Mouse (Mus musculus) cerebellum, adult 2 months (tissue): ENCODE results near the gene Glo1. TPM values are rescaled to one million over a fixed set of nuclear protein-coding genes. Genes with fewer than 3 reads are reported as not detected.
"Not testable (repeated sequence)": the region's sequence is repeated elsewhere in the genome, so short reads cannot be mapped to it uniquely, and the experiment has no call there.

Experiments
- DNase-seq, 2 experiments: peaks; one replicate each; pipeline ENCODE4 v3.0.0; 2021
- H3K27ac ChIP-seq: fragments of 200-500 bp; 2 replicates; pipeline ENCODE4 v1.5.1; 2012; ENCODE audit warnings: low read length, control low read depth, inconsistent platforms; ENCODE audit not compliant: insufficient read depth
- H3K27me3 ChIP-seq: fragments of 200-500 bp; 2 replicates; pipeline ENCODE4 v1.6.1; 2012; ENCODE audit warnings: inconsistent platforms, mild to moderate bottlenecking, low read length, moderate library complexity; ENCODE audit not compliant: control insufficient read depth, insufficient read depth
- H3K4me1 ChIP-seq: fragments of 200-500 bp; 2 replicates; pipeline ENCODE4 v1.6.1; 2011; ENCODE audit warnings: low read length; ENCODE audit not compliant: control insufficient read depth, insufficient read depth
- H3K4me3 ChIP-seq: fragments of 200-500 bp; replicated peaks from 2 replicates; pipeline ENCODE3; 2011; ENCODE audit warnings: mild to moderate bottlenecking, low read depth, low read length, control low read depth; ENCODE audit not compliant: insufficient read depth
- CTCF ChIP-seq: fragments of 200-500 bp; IDR thresholded peaks from 2 replicates; pipeline ENCODE4 v1.5.1; 2011; ENCODE audit warnings: low read depth, mild to moderate bottlenecking, control low read depth, low read length, moderate library complexity, borderline replicate concordance; ENCODE audit not compliant: insufficient read depth
- POLR2A ChIP-seq: fragments of 200-500 bp; IDR thresholded peaks from 2 replicates; pipeline ENCODE4 v1.6.1; 2011; ENCODE audit warnings: low read length, control low read depth, borderline replicate concordance; ENCODE audit not compliant: insufficient read depth
- WGBS: fragments of 180-500 bp; shearing (Covaris S2); methylation state at CpG from one replicate; pipeline ENCODE4 v1.1.7; 2018; 5-methylcytosine and 5-hydroxymethylcytosine counted together
- polyA plus RNA-seq: library from polyadenylated mRNA; depleted of rRNA; stranded (reverse); fragments of >200 nt; gene quantifications from 2 replicates; pipeline ENCODE4 v1.2.3, GENCODE M21; 2012

Glo1 gene
- polyA plus RNA-seq, 1 experiment: 165 TPM

DNA sequence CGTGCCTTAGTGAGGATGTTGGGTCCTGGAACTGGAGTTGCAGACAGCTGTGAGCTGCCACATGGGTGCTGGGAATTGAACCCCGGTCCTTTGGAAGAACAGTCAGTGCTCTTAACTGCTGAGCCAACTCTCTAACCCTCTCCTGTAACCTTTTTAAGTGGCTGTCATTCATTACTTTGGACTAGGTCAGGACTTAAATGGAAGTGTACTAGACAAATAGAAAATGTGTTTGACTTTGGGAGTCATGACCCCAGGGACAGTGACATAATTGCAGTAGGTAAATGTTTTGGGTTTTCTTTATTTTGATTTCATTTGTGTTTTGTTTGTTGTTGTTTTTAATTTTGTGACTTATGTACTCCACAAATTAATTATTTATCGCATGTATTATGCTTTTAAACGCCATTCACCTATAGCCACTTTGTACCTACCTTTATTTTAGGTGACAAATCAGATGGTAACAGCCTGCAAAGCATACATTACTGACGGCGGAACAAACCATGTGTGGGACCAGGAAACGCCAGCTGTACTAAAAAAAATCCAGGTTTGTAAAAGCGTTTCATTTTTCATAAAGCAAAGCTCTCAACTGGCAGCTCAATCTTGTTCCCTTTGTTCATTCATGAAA lies 31.0 kb upstream of the Glo1 start:
- TF ChIP-seq POLR2A (no peak), CTCF (no peak)
- peak overlapping the region; percentile 33 for H3K4me3 ChIP-seq
- WGBS: 37% methylated on average over 8 of the region's 8 CpGs
- DNase-seq: no peak
- no peaks in the 10 kb centered on the region for H3K4me1 ChIP-seq
- no peaks in the 10 kb centered on the region for H3K27me3 ChIP-seq
- no peak overlapping the region for H3K27ac ChIP-seq

DNA sequence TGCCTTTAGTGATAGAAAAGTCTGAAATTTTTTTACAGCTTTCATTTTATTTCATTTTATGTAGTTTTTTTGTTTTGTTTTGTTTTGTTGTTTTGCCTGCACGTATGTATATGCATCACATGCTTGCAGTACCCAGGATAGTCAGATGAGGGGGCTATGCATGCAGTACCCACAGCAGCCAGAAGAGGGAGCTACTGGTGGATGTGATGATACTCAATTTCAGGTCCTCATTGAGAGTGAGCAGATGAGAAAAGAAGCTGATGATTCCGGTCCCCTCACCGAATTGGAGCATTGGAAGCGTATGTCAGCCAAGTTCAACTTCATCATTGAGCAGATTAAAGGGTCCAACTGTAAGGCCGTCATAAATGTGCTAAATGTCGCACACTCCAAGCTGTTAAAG lies 26.3 kb upstream of the Glo1 start:
- no peak overlapping the region for H3K4me3 ChIP-seq
- TF ChIP-seq CTCF (peak; percentile 28; the same call in 1 of the 2 replicates), POLR2A (no peak)
- no peaks in the 10 kb centered on the region for H3K4me1 ChIP-seq
- H3K27me3 ChIP-seq: no peaks in the 10 kb centered on the region
- H3K27ac ChIP-seq: no peak overlapping the region
- WGBS: 96% methylated on average over 6 of the region's 6 CpGs
- DNase-seq: no peak

DNA sequence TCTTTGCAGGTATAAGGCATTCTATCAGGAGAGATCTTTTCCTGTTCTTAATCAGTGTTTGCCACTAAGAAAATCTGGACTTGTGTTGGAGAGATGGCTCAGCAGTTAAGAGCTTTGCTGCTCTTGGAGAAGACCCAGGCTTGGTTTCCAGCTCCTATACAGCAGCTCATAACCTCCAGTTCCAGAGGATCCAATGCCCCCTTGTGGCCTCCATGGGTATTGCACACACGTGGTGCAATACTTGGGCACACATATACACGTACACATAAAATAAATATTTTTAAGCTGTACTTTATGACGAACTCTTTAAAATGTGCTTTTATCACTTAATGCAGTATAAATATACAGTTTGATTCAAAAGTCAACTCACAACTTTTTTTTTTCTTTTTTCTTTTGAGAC lies 22.1 kb upstream of the Glo1 start:
- no peak overlapping the region for H3K4me3 ChIP-seq
- TF ChIP-seq CTCF (no peak), POLR2A (no peak)
- no peak overlapping the region for H3K27ac ChIP-seq
- DNase-seq: no peak
- no peaks in the 10 kb centered on the region for H3K4me1 ChIP-seq
- H3K27me3 ChIP-seq: no peaks in the 10 kb centered on the region
- 97% methylated on average over 3 of the region's 3 CpGs for WGBS

DNA sequence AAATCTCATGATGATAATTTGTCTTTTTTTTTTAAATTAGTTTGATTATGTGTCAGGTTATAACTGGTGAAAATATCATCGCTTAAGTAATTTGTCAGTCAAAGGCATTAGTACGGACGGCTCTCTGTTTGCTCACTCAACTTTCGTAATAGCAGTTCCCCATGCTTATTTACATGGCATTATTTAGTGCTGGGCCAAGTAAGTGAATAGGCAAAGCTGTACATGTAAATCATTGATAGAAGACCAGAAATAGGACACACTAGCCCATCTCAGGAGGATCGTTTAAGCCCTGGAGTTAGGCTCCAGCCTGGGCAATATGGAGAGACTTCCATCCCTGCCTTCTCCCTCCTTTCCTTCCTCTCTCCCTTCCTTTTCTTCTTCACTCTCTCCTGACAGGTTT lies 14.2 kb upstream of the Glo1 start:
- Histone ChIP-seq H3K27ac (no peak overlapping the region), H3K4me3 (no peak overlapping the region), H3K4me1 (no peaks in the 10 kb centered on the region), H3K27me3 (no peaks in the 10 kb centered on the region)
- no peak for DNase-seq
- 98% methylated on average over 5 of the region's 5 CpGs for WGBS
- no peak for TF ChIP-seq POLR2A
- TF ChIP-seq CTCF: no peak

DNA sequence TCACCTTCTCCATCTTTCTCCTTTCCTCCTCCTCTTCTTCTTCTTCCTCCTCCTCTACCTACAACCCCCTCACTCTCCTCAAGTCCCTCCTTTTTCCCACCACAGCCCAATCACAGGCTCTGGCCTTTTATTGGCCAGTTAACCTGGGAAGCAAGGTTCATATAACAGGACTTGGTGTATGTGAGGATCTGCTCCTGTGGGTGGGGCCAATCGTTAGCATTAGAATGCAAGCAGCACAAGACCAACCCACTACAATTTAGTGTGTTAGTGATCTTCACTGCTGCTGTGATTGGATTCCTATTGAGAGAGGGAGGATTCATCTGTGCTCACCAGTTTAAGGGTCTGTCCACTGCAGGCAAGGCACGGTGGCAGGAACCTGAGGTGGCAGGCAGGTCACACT lies 12.3 kb upstream of the Glo1 start:
- TF ChIP-seq CTCF (no peak), POLR2A (no peak)
- 70% methylated on average over 2 of the region's 2 CpGs for WGBS
- no peak for DNase-seq
- H3K27ac ChIP-seq: no peak overlapping the region
- H3K4me1 ChIP-seq: no peaks in the 10 kb centered on the region
- H3K27me3 ChIP-seq: no peaks in the 10 kb centered on the region
- H3K4me3 ChIP-seq: no peak overlapping the region

DNA sequence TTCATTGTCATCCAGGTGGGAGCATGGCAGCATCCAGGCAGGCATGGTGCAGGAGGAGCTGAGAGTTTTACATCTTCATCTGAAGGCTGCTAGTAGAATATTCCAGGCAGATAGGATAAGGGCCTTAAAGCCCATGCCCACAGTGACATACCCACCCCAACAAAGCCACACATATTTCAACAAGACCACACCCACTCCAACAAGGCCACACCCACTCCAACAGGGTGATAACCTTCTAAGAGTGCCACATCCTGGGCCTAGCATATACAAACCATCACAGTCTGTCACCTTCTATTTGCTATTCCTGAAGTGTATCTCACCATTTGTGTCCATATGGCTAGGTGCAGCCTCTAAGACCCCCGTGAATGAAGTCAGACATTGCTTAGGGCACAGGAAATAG lies 11.0 kb upstream of the Glo1 start:
- H3K27ac ChIP-seq: no peak overlapping the region
- H3K4me3 ChIP-seq: no peak overlapping the region
- no peak for TF ChIP-seq CTCF
- no peak for TF ChIP-seq POLR2A
- H3K4me1 ChIP-seq: no peaks in the 10 kb centered on the region
- no peaks in the 10 kb centered on the region for H3K27me3 ChIP-seq
- WGBS: 75% methylated on average over 1 of the region's 1 CpGs
- no peak for DNase-seq

DNA sequence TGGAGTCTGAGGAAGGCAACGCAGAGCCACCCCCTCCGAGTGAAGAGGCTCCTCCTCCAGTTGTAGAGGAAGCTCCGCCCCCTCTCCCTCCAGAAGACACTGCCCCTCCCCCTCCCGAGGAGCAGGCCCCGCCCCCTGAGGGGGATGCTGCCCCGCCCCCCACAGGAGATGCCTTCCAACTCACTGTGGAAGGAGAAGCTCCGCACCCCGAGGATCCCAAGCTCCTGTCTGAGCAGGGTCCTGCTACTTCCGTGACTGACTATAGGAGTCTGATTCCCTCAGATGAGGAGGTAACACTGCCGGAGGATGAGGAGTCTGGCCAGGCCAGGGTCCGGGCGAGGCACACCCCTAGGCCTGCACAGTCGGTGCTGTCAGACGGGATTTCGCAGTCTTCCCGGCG lies 8.7 kb upstream of the Glo1 start:
- no peak overlapping the region for H3K4me3 ChIP-seq
- DNase-seq: no peak
- no peak overlapping the region for H3K27ac ChIP-seq
- 22% methylated on average over 17 of the region's 17 CpGs for WGBS
- no peaks in the 10 kb centered on the region for H3K27me3 ChIP-seq
- H3K4me1 ChIP-seq: no peaks in the 10 kb centered on the region
- TF ChIP-seq CTCF (no peak), POLR2A (no peak)

DNA sequence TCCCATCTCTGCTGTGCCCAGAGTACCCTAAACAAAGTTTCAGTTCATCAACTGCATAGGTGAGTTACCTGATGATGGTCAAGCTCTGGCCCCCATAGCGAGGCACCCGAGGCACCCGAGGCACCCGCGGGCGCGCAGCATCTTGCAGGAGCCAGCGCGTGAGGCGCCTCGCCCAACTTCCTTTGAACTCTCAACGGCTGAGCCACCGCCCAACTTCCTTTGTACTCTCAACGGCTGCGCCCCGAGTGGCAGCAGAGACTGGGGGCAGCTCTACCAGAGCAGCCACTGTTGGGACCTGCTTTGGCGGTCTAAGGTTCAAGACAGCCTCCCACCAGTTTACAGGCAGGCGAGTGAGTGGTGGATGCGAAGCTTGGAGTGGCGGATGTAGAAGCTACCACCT lies 2.5 kb downstream of the Glo1 start, which contains the start of gene Dnah8:
Gene Dnah8 (plus strand): TSS at position 223 of the 400 bp plus-strand sequence.
- H3K27me3 ChIP-seq, H3K27ac ChIP-seq, H3K4me1 ChIP-seq, H3K4me3 ChIP-seq, DNase-seq: not testable (repeated sequence)
- WGBS: no CpG with 5 or more reads among the region's 20 CpGs
